Mouse (Mus musculus): ENCODE measurements at regions not wholly inside any gene's neighbourhood (a gene's known extent, or its start where the extent isn't known, plus 50 kb on each side); places are given as distances from the start of the nearest gene placed in this dataset.

DNA sequence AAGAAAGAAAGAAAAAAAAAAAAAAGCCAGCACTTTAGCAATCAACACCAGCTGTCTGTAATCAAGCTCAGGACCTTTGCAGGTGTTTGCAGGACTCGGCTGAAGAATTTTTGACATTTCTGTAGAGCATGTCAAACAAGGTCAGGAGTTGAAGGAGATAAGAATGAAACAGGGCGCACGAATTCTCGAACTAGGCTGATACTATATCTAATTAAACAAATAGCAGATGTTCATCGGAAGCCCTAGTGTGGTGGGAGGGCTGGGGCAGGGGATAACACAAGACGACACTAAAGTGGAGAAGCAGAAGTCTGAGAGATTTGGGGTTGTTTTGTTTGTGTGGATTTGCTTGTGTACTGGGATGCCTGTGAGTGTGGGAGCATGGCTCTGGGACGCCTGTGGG, 646.9 kb downstream of the Galc start:
- Histone ChIP-seq H3K4me1 (peaks cover 3% of the 10 kb centered on the region; the same call in 1 of the 2 replicates), H3K9me3 (no peaks in the 10 kb centered on the region), H3K36me3 (no peaks in the 10 kb centered on the region), H3K9ac (no peak overlapping the region), H3K27me3 (no peaks in the 10 kb centered on the region), H3K4me2 (replicated peaks) (0 out of 2 replicates have a peak overlapping the region, but pooled peaks have one; percentile 9), H3K4me3 (no peak overlapping the region), H3K27ac (no peak overlapping the region)
- 13% methylated on average over 7 of the region's 7 CpGs for WGBS
- no peak for ATAC-seq (ENCODE audit: low FRiP score, low read depth)
